ENCODE assay signal across 9 mouse cellular contexts in the genomic region with DNA sequence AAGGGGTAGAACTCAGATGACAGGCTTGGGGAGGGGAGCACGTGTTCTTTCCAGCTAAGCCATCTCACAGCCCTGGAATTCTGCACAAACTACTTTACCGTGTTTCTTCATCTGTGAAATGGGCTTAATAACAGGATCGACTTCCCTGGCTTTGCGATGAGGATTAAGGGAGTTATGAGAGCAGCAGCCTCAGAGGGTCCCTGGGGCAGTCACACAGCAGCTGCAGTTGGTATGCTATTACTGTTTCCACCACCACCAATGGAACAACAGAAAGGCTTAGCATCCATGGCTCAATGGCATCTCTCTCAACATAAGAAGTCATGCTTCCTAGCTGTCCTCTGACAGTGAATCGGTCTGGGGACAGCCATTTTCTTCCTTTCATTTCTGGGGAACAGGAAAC. TPM values are rescaled to one million over a fixed set of nuclear protein-coding genes. Genes with fewer than 3 reads are reported as not detected.
DNase-seq lines count a peak whose midpoint lies in the region; ATAC-seq and TF ChIP-seq lines count a peak whose summit lies in the region.
"Had no signal": no experiment of that assay in that cellular context is flagged by ENCODE, and none has a peak within 500 bp of the region (broad histone marks: within the 10 kb centered on the region; RNA-seq: fewer than 3 reads in every experiment).

No protein-coding gene starts in this region.

- 91% methylated on average over 5 of the region's 5 CpGs for WGBS in heart, embryonic 13.5 days
- WGBS in limb, embryonic 13.5 days = 74% methylated on average over 5 of the region's 5 CpGs
- WGBS in forebrain, embryonic 15.5 days = 74% methylated on average over 5 of the region's 5 CpGs
- WGBS in midbrain, postnatal 0 days = 63% methylated on average over 5 of the region's 5 CpGs

- no peaks in the 10 kb centered on the region for H3K9me3 ChIP-seq in heart, embryonic 13.5 days
- no peaks in the 10 kb centered on the region for H3K9me3 ChIP-seq in limb, embryonic 13.5 days
- H3K9me3 ChIP-seq in forebrain, embryonic 15.5 days = no peaks in the 10 kb centered on the region
- no peaks in the 10 kb centered on the region for H3K9me3 ChIP-seq in midbrain, postnatal 0 days (ENCODE audit: low read length)

- H3K9ac ChIP-seq in heart, embryonic 13.5 days = no peak overlapping the region
- no peak overlapping the region; the same call in 1 of the 2 replicates for H3K9ac ChIP-seq in limb, embryonic 13.5 days
- no peak overlapping the region for H3K9ac ChIP-seq in forebrain, embryonic 15.5 days (replicated peaks)
- no peak overlapping the region for H3K9ac ChIP-seq in midbrain, postnatal 0 days (replicated peaks; ENCODE audit: low read length, poor library complexity, severe bottlenecking)
- H3K9ac ChIP-seq: forebrain, postnatal 0 days had no signal

- no peak for ATAC-seq in heart, embryonic 13.5 days (ENCODE audit: extremely low read depth, insufficient number of reproducible peaks, low FRiP score, low TSS enrichment)
- peak; percentile 51; the same call in 1 of the 2 replicates for ATAC-seq in limb, embryonic 13.5 days (ENCODE audit: low FRiP score, low read depth)
- ATAC-seq in forebrain, embryonic 15.5 days (replicated peaks) = no peak
- no peak for ATAC-seq in midbrain, postnatal 0 days (ENCODE audit: low FRiP score)
- ATAC-seq: forebrain, postnatal 0 days had no signal

- no peak for TF ChIP-seq CTCF in midbrain, postnatal 0 days (IDR thresholded peaks at IDR 0.05)

- no peak overlapping the region for H3K4me3 ChIP-seq in heart, embryonic 13.5 days
- no peak overlapping the region for H3K4me3 ChIP-seq in limb, embryonic 13.5 days
- H3K4me3 ChIP-seq in forebrain, embryonic 15.5 days = no peak overlapping the region
- H3K4me3 ChIP-seq in midbrain, postnatal 0 days (ENCODE audit: low read depth, low read length) = no peak overlapping the region

- intact Hi-C loops in heart, postnatal 25 days (cut with DNase I) = no loop called here

- H3K27ac ChIP-seq in heart, embryonic 13.5 days (replicated peaks) = peak overlapping the region; percentile 86
- no peak overlapping the region for H3K27ac ChIP-seq in limb, embryonic 13.5 days
- H3K27ac ChIP-seq in forebrain, embryonic 15.5 days (replicated peaks) = no peak overlapping the region
- no peak overlapping the region for H3K27ac ChIP-seq in midbrain, postnatal 0 days (ENCODE audit: low read depth, low read length)

- H3K4me2 ChIP-seq in heart, embryonic 13.5 days = peak overlapping the region; percentile 32; the same call in 1 of the 2 replicates
- no peak overlapping the region for H3K4me2 ChIP-seq in limb, embryonic 13.5 days (replicated peaks)
- H3K4me2 ChIP-seq in forebrain, embryonic 15.5 days (replicated peaks) = no peak overlapping the region
- no peak overlapping the region for H3K4me2 ChIP-seq in midbrain, postnatal 0 days (ENCODE audit: low read depth, low read length, poor library complexity, severe bottlenecking)

- H3K27me3 ChIP-seq in heart, embryonic 13.5 days (replicated peaks) = no peaks in the 10 kb centered on the region
- no peaks in the 10 kb centered on the region for H3K27me3 ChIP-seq in limb, embryonic 13.5 days
- H3K27me3 ChIP-seq in forebrain, embryonic 15.5 days = no peaks in the 10 kb centered on the region
- no peaks in the 10 kb centered on the region for H3K27me3 ChIP-seq in midbrain, postnatal 0 days (ENCODE audit: insufficient read depth, low read length)

- no peaks in the 10 kb centered on the region for H3K36me3 ChIP-seq in heart, embryonic 13.5 days
- no peaks in the 10 kb centered on the region for H3K36me3 ChIP-seq in limb, embryonic 13.5 days
- no peaks in the 10 kb centered on the region for H3K36me3 ChIP-seq in forebrain, embryonic 15.5 days
- H3K36me3 ChIP-seq in midbrain, postnatal 0 days (ENCODE audit: insufficient read depth, low read length) = no peaks in the 10 kb centered on the region

- DNase-seq in heart, postnatal 25 days (ENCODE audit: low spot score) = no peak
- peak; percentile 22 to 37 for DNase-seq in spleen, postnatal 10 days (ENCODE audit: low spot score in 2 of 2)
- DNase-seq in spleen, adult 12 weeks (ENCODE audit: low spot score) = no peak
- DNase-seq in midbrain, postnatal 0 days (ENCODE audit: low spot score) = no peak
- DNase-seq: cerebellum, adult 11 months; forebrain, postnatal 0 days had no signal

- H3K4me1 ChIP-seq in heart, embryonic 13.5 days = peaks cover 82% of the 10 kb centered on the region
- peaks cover 44% of the 10 kb centered on the region for H3K4me1 ChIP-seq in limb, embryonic 13.5 days
- no peaks in the 10 kb centered on the region for H3K4me1 ChIP-seq in forebrain, embryonic 15.5 days
- H3K4me1 ChIP-seq in midbrain, postnatal 0 days (ENCODE audit: insufficient read depth, low read length) = no peaks in the 10 kb centered on the region

RNA-seq across cellular contexts. Expression of a gene that starts 20.7 kb away (rescaled TPM):
- polyA plus RNA-seq in heart, embryonic 13.5 days (2015; fragmentation: Nextera tagmentation; extraction: Ambion mirVana) = 24.9 and 25.4 TPM in 2 replicates
- 100 to 1,000 TPM; 185 to 192 TPM for total RNA-seq in heart, postnatal 25 days (2021)
- polyA plus RNA-seq in limb, embryonic 13.5 days (2015; fragmentation: Nextera tagmentation; extraction: Ambion mirVana) = 11.0 and 11.2 TPM in 2 replicates
- polyA plus RNA-seq in forebrain, embryonic 15.5 days (2015; fragmentation: Nextera tagmentation; extraction: Ambion mirVana) = 21.3 and 21.9 TPM in 2 replicates
- 40.4 and 46.7 TPM in 2 replicates for total RNA-seq in midbrain, postnatal 0 days (2014; rRNA removed)
- polyA plus RNA-seq in midbrain, postnatal 0 days (2015; fragmentation: Nextera tagmentation; extraction: Ambion mirVana) = 11.5 and 13.3 TPM in 2 replicates

RNA-seq across cellular contexts. Expression of a gene that starts 20.8 kb away (rescaled TPM):
- polyA plus RNA-seq in heart, embryonic 13.5 days (2015; fragmentation: Nextera tagmentation; extraction: Ambion mirVana) = 24.1 and 27.4 TPM in 2 replicates
- total RNA-seq in heart, postnatal 25 days (2021) = 10 to 100 TPM; 55.0 to 57.1 TPM
- 27.3 and 29.0 TPM in 2 replicates for polyA plus RNA-seq in limb, embryonic 13.5 days (2015; fragmentation: Nextera tagmentation; extraction: Ambion mirVana)
- polyA plus RNA-seq in forebrain, embryonic 15.5 days (2015; fragmentation: Nextera tagmentation; extraction: Ambion mirVana) = 99.6 and 104 TPM in 2 replicates
- total RNA-seq in midbrain, postnatal 0 days (2014; rRNA removed) = 53.3 and 53.9 TPM in 2 replicates
- 108 and 115 TPM in 2 replicates for polyA plus RNA-seq in midbrain, postnatal 0 days (2015; fragmentation: Nextera tagmentation; extraction: Ambion mirVana)

Comparison
In these comparisons a context has a peak if more than half of its experiments do, and no peak if none do; other contexts are left out.
1. DNase-seq: peak in spleen, postnatal 10 days (2 of 2); none in heart, postnatal 25 days (single experiment), spleen, adult 12 weeks (single experiment) and midbrain, postnatal 0 days (single experiment).